Mouse (Mus musculus): ENCODE data around the gene Crygd.

The Crygd gene

DNA sequence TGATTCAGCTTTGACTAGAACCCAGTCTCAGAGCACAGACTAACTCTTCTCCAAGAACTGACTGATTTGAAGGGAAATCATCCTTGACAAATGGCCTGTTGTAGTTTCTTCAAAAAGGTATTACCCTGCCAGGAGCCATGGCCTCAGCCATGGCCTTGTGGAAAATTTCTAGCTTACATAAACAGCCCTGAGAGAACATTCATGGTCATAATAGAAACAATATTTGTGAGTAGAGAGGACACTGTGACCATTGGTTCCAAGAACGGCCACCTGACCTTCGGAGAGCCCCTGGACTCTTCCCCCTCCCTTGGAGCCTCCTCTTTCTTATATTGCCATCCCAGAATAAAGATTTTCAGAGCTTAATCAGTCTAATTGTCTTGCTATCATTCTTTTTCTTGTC is 19.8 kb downstream of the Crygd start:
- no peak for DNase-seq (ENCODE audit: low read depth, low spot score)

DNA sequence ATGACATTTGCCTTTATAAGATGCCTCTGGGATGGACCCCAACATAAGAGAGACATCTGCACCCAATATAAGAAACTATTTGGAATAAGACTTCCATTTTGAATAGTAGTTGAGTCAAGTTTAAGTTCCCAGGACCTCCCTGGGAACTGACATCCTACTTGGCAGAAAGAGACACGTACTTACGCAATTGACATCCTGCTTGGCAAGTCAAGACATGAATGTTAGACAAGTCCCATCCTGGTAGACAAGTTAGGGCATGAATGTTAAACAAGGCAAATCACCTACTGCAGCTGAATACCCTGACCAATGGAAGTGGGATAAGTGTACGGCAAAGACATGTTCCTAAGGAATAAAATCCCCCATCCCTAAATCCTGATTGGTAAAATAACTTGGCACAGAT is 21.4 kb downstream of the Crygd start:
- no peak for DNase-seq (ENCODE audit: low read depth, low spot score)

DNA sequence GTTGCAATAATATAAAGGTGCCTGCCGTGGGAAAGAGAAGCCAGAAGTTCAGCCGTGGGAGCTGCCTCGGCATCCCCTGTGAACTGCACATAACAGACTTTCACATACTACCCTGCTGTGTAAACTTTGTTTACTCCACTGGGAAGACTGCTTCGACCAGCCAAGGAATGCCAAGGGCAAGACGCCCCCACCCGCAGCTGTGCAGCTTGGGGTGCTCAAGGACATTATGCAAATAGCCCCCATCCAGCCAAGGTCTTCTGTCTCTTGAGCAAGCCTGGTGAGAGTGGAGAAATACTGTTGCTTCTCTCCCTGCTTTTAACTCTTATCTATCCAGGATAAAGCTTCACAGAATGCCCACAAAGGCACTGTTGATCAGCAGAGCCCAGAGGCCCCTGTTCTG is 22.4 kb downstream of the Crygd start:
- DNase-seq (ENCODE audit: low read depth, low spot score), result no peak

DNA sequence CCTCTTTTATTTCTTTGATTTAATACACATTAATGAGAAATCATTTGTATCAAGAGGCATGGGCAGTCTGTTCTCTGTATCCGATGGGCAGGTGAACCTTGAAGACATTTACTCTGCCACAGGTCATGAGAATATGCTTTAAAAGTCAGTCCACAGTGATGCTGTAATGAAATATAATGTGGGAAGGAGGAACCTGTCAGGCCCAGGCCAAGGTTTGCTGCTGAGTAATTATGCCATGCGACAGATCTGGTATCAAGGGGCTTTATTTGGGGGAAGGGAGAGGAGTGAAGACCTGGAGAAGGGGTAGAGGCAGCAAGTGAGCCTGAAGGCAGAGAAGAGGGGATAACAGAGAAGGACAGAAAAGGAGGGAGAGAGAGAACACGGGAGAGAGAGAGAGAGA is 23.6 kb downstream of the Crygd start:
- no peak for DNase-seq (ENCODE audit: low read depth, low spot score)

DNA sequence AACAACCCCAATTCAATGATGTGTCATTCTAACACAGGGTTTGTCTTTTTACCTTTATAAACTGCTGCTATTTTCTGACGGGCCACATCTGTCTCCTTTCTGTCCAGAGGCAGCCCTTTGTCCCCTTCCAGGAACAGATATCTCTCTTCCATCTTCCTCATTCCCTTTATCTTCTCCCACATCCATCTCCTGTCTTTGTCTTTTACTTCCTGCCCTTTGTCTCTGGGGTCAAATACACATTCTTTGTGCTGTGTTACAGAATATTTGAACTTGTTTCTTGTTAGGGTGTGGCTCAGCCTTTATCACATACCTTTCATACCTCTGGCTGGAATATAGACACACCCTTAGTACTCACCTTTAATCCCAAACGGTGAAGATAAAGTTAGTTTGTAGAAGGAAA is 25.7 kb downstream of the Crygd start:
- DNase-seq (ENCODE audit: low read depth, low spot score), result no peak

DNA sequence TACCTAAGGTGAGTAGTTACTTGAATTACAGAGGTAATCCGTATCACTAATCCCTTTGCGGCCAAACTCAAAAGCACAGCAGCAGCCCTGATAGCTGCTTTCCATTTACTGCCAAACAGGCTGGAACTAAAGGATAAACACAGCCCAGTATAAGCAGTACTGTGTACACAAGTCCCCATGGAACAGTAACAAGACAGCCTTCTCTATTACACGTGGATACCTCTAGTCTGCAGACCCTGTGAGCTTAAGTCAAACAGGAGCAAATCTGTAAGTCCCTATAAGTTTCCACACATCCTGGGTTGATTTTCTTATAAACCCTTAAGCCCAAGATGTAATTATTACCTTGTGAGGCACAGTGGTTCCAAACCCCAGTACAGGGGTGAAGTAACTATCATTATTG is 27.7 kb downstream of the Crygd start:
- DNase-seq (ENCODE audit: low read depth, low spot score), result no peak

DNA sequence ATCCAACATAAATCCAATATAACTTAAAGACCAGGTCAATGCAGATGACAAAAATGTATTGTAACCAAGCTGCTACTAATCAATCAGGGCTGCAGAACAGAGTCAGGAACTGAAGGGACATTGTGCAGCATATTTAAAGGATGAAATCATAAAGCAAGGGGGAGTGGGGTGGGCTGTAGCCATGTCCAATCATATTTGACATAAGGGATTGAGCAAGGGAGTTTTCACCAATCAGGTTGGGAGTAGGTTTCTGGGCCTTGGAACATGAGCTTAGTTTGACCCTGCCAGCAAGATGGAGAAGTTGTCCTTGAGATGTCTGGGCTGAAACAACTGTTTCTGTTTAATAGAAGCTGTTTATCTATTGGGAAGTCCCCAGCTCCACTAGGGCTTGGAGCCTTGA is 30.6 kb downstream of the Crygd start, which contains the start of gene Akr1cl:
Akr1cl (minus strand) TSS at position 119 of the 400 bp plus-strand sequence.
- DNase-seq (ENCODE audit: low read depth, low spot score), result no peak

DNA sequence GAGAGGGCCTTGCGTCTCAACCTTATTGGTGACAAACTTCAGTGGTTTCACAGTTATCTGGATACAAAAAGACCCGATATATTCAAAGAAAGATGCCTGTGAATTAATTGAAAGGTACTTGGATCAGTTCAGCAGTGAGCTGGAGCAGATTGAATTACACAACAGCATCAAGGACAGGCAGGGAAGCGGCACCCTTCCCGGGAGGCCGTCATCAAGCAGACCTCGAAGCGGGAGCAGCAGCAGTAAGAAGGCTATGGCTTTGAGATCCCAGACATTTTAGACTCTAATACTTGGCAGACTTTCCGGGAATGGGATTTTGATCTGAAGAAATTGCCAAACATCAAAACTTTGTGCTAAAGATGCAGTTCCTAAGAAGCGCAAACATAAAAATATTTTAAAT is 35.0 kb downstream of the Crygd start:
- DNase-seq (ENCODE audit: low read depth, low spot score), result peak; percentile 6

DNA sequence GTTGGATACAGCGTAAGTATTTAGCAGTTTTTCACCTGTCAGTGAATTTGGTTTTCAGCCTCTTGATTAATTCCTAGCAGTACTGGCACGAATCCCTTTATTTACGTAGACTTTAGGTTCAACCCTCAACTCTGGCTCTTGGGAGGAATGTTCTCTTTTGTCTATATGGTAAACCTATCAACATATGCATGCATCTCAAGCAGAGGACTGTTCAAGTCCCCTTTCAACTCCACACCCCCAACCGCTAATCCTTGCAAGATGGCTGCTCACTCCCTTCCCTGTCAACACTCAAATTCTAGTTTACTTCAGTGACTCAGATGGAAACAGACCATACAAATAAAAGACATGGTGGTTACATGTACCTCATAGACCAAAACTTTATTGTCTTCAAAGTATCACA is 50.5 kb downstream of the Crygd start:
- no peak for DNase-seq (ENCODE audit: low read depth, low spot score)
